Mouse (Mus musculus): ENCODE measurements at regions not wholly inside any gene's neighbourhood (a gene's known extent, or its start where the extent isn't known, plus 50 kb on each side); places are given as distances from the start of the nearest gene placed in this dataset.

DNA sequence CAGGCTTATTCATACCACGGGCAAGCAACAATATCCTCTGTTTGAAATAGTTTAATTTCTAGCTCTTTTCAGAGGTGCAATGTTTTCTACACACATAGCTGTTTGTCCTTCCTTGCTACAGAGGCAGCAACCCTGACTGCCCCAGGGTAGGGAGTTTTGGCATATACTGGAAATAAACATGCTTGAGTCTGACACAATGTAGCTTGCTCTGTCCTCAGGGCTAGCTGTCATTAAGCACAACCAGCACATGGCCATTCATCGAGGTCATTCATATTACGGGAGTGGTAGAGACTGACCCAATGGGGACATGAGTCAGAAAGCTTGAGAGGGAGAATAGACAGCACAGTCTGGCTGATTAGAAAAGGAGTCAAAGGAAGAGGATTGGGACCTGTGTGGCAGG is 677.8 kb downstream of the Zfp619 start:
- Histone ChIP-seq H3K27ac (no peak overlapping the region), H3K9ac (no peak overlapping the region), H3K9me3 (replicated peaks) (no peaks in the 10 kb centered on the region), H3K4me1 (no peaks in the 10 kb centered on the region), H3K36me3 (ENCODE audit: poor library complexity, severe bottlenecking) (no peaks in the 10 kb centered on the region), H3K27me3 (no peaks in the 10 kb centered on the region), H3K4me2 (no peak overlapping the region), H3K4me3 (no peak overlapping the region)
- WGBS = 87% methylated on average over 3 of the region's 3 CpGs
- no peak for ATAC-seq

DNA sequence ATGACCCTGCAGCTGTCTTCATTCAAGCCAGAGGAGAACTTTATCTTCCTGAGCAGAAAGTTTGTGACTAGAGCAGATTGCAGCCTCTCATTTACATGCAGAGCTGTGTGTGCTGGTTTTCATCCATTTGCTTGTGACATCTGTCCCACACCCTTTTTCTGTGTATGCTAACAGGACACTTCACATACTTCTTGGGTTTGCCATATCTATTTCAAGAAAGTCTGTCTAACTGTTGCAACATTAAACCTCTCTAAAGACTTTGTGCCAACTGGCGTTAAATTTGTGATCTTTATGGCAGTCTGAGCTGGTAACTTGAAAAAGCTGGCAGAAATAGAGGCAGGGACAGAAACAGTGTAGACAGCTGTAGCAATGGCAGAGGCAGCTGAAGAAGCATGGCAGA is 685.0 kb downstream of the Zfp619 start:
- 78% methylated on average over 1 of the region's 1 CpGs for WGBS
- H3K4me3 ChIP-seq = no peak overlapping the region
- H3K9me3 ChIP-seq (replicated peaks) = no peaks in the 10 kb centered on the region
- H3K4me1 ChIP-seq = no peaks in the 10 kb centered on the region
- H3K27ac ChIP-seq = no peak overlapping the region
- no peak overlapping the region for H3K4me2 ChIP-seq
- H3K36me3 ChIP-seq (ENCODE audit: poor library complexity, severe bottlenecking) = no peaks in the 10 kb centered on the region
- ATAC-seq = no peak
- H3K27me3 ChIP-seq = no peaks in the 10 kb centered on the region
- no peak overlapping the region for H3K9ac ChIP-seq

DNA sequence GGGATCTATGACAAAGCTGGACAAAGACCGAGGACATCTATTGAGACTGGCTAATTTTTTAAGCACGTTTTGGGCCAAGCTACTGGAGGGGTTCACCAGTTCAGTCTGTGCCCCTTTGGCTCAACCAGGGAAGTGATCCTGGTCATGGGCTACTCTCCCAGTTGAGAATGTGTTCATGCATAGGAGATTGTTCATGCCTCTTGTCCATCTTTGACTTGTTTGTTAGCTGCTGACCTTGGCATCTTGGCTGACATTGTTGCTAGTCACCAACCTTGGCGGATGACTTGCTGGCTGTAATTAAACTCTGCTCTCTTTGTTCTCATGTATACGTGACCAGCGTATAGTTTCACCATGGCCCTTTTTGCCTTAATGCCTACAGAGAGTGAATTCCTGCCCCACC is 686.2 kb upstream of the Vstm2b start:
- H3K36me3 ChIP-seq (ENCODE audit: poor library complexity, severe bottlenecking) = no peaks in the 10 kb centered on the region
- no peak overlapping the region for H3K4me2 ChIP-seq
- no peaks in the 10 kb centered on the region for H3K9me3 ChIP-seq (replicated peaks)
- H3K4me1 ChIP-seq = no peaks in the 10 kb centered on the region
- H3K4me3 ChIP-seq = no peak overlapping the region
- H3K27ac ChIP-seq = no peak overlapping the region
- no peak overlapping the region for H3K9ac ChIP-seq
- H3K27me3 ChIP-seq = no peaks in the 10 kb centered on the region
- ATAC-seq = no peak
- 74% methylated on average over 5 of the region's 5 CpGs for WGBS

- H3K4me1 ChIP-seq = no peaks in the 10 kb centered on the region
- H3K9me3 ChIP-seq (replicated peaks) = no peaks in the 10 kb centered on the region
- 84% methylated on average over 2 of the region's 2 CpGs for WGBS
- no peak overlapping the region for H3K4me2 ChIP-seq
- H3K27me3 ChIP-seq = no peaks in the 10 kb centered on the region
- H3K9ac ChIP-seq = no peak overlapping the region
- H3K27ac ChIP-seq = no peak overlapping the region
- no peak overlapping the region for H3K4me3 ChIP-seq
- no peak for ATAC-seq
- H3K36me3 ChIP-seq (ENCODE audit: poor library complexity, severe bottlenecking) = no peaks in the 10 kb centered on the region
These were observed 685.6 kb upstream of the Vstm2b start for GRCm38 (mm10) chr7:40212576-40212975.

- no peak overlapping the region for H3K4me3 ChIP-seq
- H3K27ac ChIP-seq = no peak overlapping the region
- ATAC-seq = no peak
- H3K9me3 ChIP-seq (replicated peaks) = no peaks in the 10 kb centered on the region
- WGBS = 72% methylated on average over 2 of the region's 2 CpGs
- H3K4me1 ChIP-seq = no peaks in the 10 kb centered on the region
- H3K36me3 ChIP-seq (ENCODE audit: poor library complexity, severe bottlenecking) = no peaks in the 10 kb centered on the region
- H3K4me2 ChIP-seq = no peak overlapping the region
- no peak overlapping the region for H3K9ac ChIP-seq
- no peaks in the 10 kb centered on the region for H3K27me3 ChIP-seq
These were observed 684.5 kb upstream of the Vstm2b start for GRCm38 (mm10) chr7:40213646-40214045.

- 56% methylated on average over 4 of the region's 4 CpGs for WGBS
- ATAC-seq = no peak
- H3K36me3 ChIP-seq (ENCODE audit: poor library complexity, severe bottlenecking) = no peaks in the 10 kb centered on the region
- H3K9ac ChIP-seq = no peak overlapping the region
- H3K27me3 ChIP-seq = no peaks in the 10 kb centered on the region
- no peak overlapping the region for H3K4me3 ChIP-seq
- no peak overlapping the region for H3K27ac ChIP-seq
- H3K4me1 ChIP-seq = no peaks in the 10 kb centered on the region
- H3K4me2 ChIP-seq = no peak overlapping the region
- H3K9me3 ChIP-seq (replicated peaks) = no peaks in the 10 kb centered on the region
These were observed 683.7 kb upstream of the Vstm2b start for GRCm38 (mm10) chr7:40214395-40214794.

DNA sequence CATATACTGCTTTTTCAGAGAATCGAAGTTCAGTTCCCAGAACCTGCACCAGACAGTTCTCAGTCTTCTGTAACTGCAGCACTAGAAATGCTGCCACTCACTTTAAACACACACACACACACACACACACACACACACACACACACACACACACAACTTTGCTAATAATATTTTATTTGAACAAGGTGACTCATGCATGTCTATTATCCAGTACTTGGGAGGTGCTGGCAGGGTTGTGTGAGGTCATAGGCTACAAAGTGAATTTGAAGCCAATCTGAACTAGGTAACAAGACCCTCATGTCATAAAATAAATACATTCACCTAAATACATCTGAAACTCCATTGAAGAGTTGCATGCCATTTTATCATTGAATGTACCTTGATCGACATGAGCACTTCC is 682.9 kb upstream of the Vstm2b start:
- H3K4me1 ChIP-seq = no peaks in the 10 kb centered on the region

DNA sequence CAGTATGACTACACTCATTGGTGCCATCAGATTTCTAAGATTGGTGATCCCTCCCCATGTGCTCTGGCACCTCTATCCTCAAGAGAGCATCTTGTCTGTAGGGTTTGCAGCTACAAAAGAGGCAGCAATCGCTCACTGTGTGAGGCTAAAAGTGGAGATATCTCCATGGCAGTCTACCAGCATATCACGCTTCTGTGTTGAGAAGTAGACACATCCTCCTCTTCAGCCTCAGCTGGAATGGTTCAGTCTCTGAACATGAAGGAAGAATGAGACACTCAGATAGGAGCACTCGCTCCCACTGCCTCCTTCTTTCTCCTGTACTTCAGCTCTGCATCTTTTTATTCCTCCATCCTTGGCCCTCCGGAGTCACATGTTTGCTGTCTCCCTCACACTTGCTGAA is 677.6 kb upstream of the Vstm2b start:
- Histone ChIP-seq H3K27me3 (no peaks in the 10 kb centered on the region), H3K9ac (no peak overlapping the region), H3K4me1 (no peaks in the 10 kb centered on the region), H3K4me3 (no peak overlapping the region), H3K9me3 (replicated peaks) (no peaks in the 10 kb centered on the region), H3K36me3 (ENCODE audit: poor library complexity, severe bottlenecking) (no peaks in the 10 kb centered on the region), H3K4me2 (no peak overlapping the region), H3K27ac (no peak overlapping the region)
- 86% methylated on average over 4 of the region's 4 CpGs for WGBS
- no peak for ATAC-seq

More for the DNA sequence above, 682.9 kb upstream of the Vstm2b start:
- Histone ChIP-seq H3K9ac (no peak overlapping the region), H3K4me3 (no peak overlapping the region), H3K4me2 (no peak overlapping the region), H3K27me3 (no peaks in the 10 kb centered on the region), H3K9me3 (replicated peaks) (no peaks in the 10 kb centered on the region), H3K36me3 (ENCODE audit: poor library complexity, severe bottlenecking) (no peaks in the 10 kb centered on the region), H3K27ac (no peak overlapping the region)
- ATAC-seq = no peak
- 91% methylated on average over 2 of the region's 2 CpGs for WGBS

DNA sequence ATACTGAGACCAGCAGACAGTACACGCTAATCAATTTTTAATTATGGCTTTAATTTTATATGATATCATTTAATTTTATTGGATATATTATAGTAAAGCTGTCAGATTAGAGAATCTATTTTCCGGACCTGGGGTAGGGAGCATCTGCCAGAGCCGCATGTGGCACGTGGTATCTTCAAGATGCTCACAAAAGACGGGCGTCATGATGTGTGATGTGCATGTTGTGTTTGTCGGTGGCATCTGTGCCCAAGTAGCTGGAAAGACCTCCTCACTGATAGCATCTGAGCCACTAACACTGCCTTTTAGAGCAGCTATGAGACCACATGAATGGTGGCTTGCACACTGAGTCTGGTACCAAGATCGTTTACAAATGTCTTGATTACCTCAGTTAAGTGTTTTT is 652.9 kb upstream of the Vstm2b start:
- ATAC-seq = no peak
- 93% methylated on average over 8 of the region's 8 CpGs for WGBS
- Histone ChIP-seq H3K4me3 (no peak overlapping the region), H3K4me2 (no peak overlapping the region), H3K9ac (no peak overlapping the region), H3K9me3 (replicated peaks) (no peaks in the 10 kb centered on the region), H3K4me1 (no peaks in the 10 kb centered on the region), H3K36me3 (ENCODE audit: poor library complexity, severe bottlenecking) (no peaks in the 10 kb centered on the region), H3K27ac (no peak overlapping the region), H3K27me3 (no peaks in the 10 kb centered on the region)

DNA sequence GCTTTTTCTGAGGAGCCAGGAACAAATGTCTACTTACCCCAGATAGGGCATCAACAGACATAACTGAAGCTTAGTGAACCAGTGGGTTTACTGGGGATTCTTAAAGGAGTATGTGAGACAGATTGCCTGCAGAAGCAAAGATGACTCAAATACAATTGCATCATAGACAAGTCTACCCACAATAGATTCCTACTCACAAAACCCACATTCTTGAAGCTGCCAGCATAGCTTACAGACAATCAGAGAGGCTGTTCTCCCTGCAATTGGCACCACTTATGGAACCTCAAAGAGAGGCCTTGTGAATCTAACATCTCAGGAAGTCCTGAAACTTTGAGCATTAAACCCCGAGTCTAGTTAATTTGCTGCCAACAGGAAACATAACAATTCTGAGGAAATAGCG is 649.6 kb upstream of the Vstm2b start:
- Histone ChIP-seq H3K4me1 (no peaks in the 10 kb centered on the region), H3K36me3 (ENCODE audit: poor library complexity, severe bottlenecking) (no peaks in the 10 kb centered on the region), H3K27me3 (no peaks in the 10 kb centered on the region), H3K9ac (no peak overlapping the region), H3K27ac (no peak overlapping the region), H3K4me3 (no peak overlapping the region), H3K9me3 (replicated peaks) (no peaks in the 10 kb centered on the region), H3K4me2 (no peak overlapping the region)
- WGBS = 88% methylated on average over 2 of the region's 2 CpGs
- ATAC-seq = no peak

DNA sequence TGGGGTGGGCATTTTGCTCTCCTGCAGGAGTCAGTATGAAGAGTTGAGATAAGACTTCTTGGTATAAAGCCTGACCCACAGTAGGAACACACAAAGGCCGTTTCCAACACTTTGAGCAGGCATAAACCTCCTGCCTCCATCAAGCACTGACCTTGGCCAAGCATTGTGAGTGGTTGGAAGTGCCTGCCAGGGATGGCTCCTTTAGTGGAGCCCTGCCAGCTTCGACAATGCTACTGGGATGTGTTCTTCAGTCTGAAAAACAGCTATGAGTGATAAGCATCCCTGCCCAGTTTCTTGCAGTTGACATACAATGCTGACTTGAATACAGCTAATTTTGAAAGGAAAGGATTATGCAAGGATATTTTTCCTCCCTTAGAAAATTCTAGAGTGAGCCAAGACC is 644.6 kb upstream of the Vstm2b start:
- no peaks in the 10 kb centered on the region for H3K9me3 ChIP-seq (replicated peaks)
- no peak overlapping the region for H3K4me3 ChIP-seq
- H3K4me1 ChIP-seq = no peaks in the 10 kb centered on the region
- no peaks in the 10 kb centered on the region for H3K27me3 ChIP-seq
- H3K36me3 ChIP-seq (ENCODE audit: poor library complexity, severe bottlenecking) = no peaks in the 10 kb centered on the region
- WGBS = 69% methylated on average over 2 of the region's 2 CpGs
- H3K4me2 ChIP-seq = no peak overlapping the region
- no peak overlapping the region for H3K27ac ChIP-seq
- ATAC-seq = no peak
- no peak overlapping the region for H3K9ac ChIP-seq

DNA sequence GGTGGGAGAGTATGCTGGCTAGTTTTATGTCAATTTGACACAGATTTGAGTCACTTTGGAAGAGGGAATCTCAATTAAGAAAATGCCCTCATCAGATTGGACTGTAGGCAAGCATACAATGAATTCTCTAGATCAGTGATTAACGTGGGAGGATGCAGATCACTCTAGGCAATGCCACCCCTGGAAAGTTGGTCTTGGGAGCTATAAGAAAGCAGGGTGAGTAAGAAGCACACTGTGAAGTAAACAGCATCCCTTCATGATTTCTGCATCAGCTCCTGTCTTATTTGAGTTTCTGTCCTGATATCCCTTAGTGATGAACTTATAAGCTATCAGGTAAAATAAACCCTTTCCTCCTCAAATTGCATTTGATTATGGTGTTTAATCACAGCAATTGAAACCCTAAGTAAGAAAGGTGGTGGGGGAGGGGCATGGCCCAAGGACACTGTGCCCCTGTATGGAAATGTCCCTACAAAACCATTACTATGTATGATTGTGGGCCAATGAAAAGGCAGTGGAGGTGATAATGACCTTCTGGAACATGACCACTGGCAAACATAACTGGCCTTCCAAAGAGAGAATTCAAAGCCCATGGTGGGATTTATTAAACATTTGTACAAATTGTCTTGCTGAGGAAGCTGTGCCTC is 640.3 kb upstream of the Vstm2b start:
- no peaks in the 10 kb centered on the region for H3K27me3 ChIP-seq
- no peaks in the 10 kb centered on the region for H3K36me3 ChIP-seq (ENCODE audit: poor library complexity, severe bottlenecking)
- H3K4me1 ChIP-seq = no peaks in the 10 kb centered on the region
- H3K9ac ChIP-seq = no peak overlapping the region
- H3K9me3 ChIP-seq (replicated peaks) = no peaks in the 10 kb centered on the region
- WGBS = 74% methylated on average over 1 of the region's 1 CpGs
- ATAC-seq = no peak
- no peak overlapping the region for H3K4me2 ChIP-seq
- no peak overlapping the region for H3K4me3 ChIP-seq
- no peak overlapping the region for H3K27ac ChIP-seq

- 58% methylated on average over 6 of the region's 6 CpGs for WGBS
- H3K4me2 ChIP-seq = no peak overlapping the region
- H3K9me3 ChIP-seq (replicated peaks) = no peaks in the 10 kb centered on the region
- no peak overlapping the region for H3K4me3 ChIP-seq
- no peaks in the 10 kb centered on the region for H3K27me3 ChIP-seq
- no peaks in the 10 kb centered on the region for H3K4me1 ChIP-seq
- no peak overlapping the region for H3K27ac ChIP-seq
- no peak for ATAC-seq
- H3K9ac ChIP-seq = no peak overlapping the region
- H3K36me3 ChIP-seq (ENCODE audit: poor library complexity, severe bottlenecking) = no peaks in the 10 kb centered on the region
These were observed 639.8 kb upstream of the Vstm2b start for GRCm38 (mm10) chr7:40258377-40258739.

Data from forebrain, embryonic 13.5 days (tissue).